Mouse (Mus musculus): ENCODE results near the gene H2-K1. TPM values are rescaled to one million over a fixed set of nuclear protein-coding genes. Genes with fewer than 3 reads are reported as not detected.

The H2-K1 gene
- polyA plus RNA-seq, 1 experiment from 2014 or later = 100 TPM

DNA sequence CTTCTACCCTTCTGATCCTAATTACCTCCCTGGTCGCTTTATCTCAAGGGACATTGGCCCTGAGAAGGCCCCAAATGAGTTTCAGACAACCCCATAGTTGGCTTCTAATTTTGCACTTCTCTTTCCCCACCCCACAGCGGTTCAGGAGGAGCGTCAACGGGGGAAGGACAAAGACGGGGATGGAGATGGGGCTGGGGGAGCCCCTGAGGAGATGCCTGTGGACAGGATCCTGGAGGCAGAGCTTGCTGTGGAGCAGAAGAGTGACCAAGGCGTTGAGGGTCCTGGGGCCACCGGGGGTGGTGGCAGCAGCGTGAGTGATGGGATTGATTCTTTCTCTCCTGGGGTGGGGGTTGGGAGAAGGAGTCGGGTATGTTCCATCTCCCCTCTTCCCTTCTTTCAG is 35.4 kb upstream of the H2-K1 start:
- Histone ChIP-seq H3K4me2 (ENCODE audit: low read depth, low read length) (no peak overlapping the region), H3K9me3 (replicated peaks; ENCODE audit: control insufficient read depth, low read length) (no peaks in the 10 kb centered on the region), H3K36me3 (ENCODE audit: control insufficient read depth, insufficient read depth) (peaks cover 17% of the 10 kb centered on the region), H3K27ac (ENCODE audit: low read length) (no peak overlapping the region), H3K9ac (ENCODE audit: low read length) (no peak overlapping the region), H3K4me1 (ENCODE audit: control insufficient read depth, insufficient read depth, low read length) (peaks cover 35% of the 10 kb centered on the region), H3K27me3 (ENCODE audit: control insufficient read depth, insufficient read depth, low read length) (peaks cover 6% of the 10 kb centered on the region; the same call in 1 of the 2 replicates), H3K4me3 (ENCODE audit: low read length) (no peak overlapping the region)
- 88% methylated on average over 9 of the region's 9 CpGs for WGBS
- ATAC-seq (replicated peaks; ENCODE audit: extremely low read depth, insufficient read depth, low FRiP score) = no peak

GRCm38 (mm10) chr17:34034064-34034463 is 33.9 kb upstream of the H2-K1 start:
- peaks cover 36% of the 10 kb centered on the region for H3K4me1 ChIP-seq (ENCODE audit: control insufficient read depth, insufficient read depth, low read length)

DNA sequence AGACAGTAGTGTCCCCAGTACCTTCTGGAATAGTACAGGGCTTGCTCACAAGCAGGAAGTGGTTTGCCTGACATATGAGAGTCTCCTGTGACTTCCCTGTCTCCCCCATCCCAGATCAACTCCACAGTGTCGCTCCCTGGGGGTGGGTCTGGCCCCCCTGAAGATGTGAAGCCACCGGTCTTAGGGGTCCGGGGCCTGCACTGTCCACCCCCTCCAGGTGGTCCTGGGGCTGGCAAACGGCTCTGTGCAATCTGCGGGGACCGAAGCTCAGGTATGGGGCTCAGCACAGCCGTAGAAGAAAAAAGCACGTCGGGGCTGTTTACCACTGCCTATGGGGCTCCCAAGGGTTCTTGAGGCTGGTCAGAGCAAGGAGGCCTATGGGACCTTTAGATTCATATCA is 33.3 kb upstream of the H2-K1 start:
- H3K27me3 ChIP-seq (ENCODE audit: control insufficient read depth, insufficient read depth, low read length) = 0 out of 2 replicates have a peak, but pooled peaks cover 2% of the 10 kb centered on the region
- peaks cover 34% of the 10 kb centered on the region for H3K4me1 ChIP-seq (ENCODE audit: control insufficient read depth, insufficient read depth, low read length)
- 89% methylated on average over 9 of the region's 9 CpGs for WGBS
- H3K4me3 ChIP-seq (ENCODE audit: low read length) = no peak overlapping the region
- H3K9ac ChIP-seq (ENCODE audit: low read length) = peak overlapping the region; percentile 92; the same call in 1 of the 2 replicates
- H3K36me3 ChIP-seq (ENCODE audit: control insufficient read depth, insufficient read depth) = peaks cover 34% of the 10 kb centered on the region
- H3K27ac ChIP-seq (ENCODE audit: low read length) = no peak overlapping the region; the same call in 1 of the 2 replicates
- ATAC-seq (replicated peaks; ENCODE audit: extremely low read depth, insufficient read depth, low FRiP score) = no peak
- H3K4me2 ChIP-seq (ENCODE audit: low read depth, low read length) = peak overlapping the region; percentile 74
- no peaks in the 10 kb centered on the region for H3K9me3 ChIP-seq (replicated peaks; ENCODE audit: control insufficient read depth, low read length)

More at GRCm38 (mm10) chr17:34034064-34034463, 33.9 kb upstream of the H2-K1 start:
- WGBS = 49% methylated on average over 10 of the region's 10 CpGs
- H3K4me2 ChIP-seq (ENCODE audit: low read depth, low read length) = no peak overlapping the region
- H3K4me3 ChIP-seq (ENCODE audit: low read length) = no peak overlapping the region
- no peak for ATAC-seq (replicated peaks; ENCODE audit: extremely low read depth, insufficient read depth, low FRiP score)
- H3K27ac ChIP-seq (ENCODE audit: low read length) = no peak overlapping the region
- H3K9me3 ChIP-seq (replicated peaks; ENCODE audit: control insufficient read depth, low read length) = no peaks in the 10 kb centered on the region
- H3K36me3 ChIP-seq (ENCODE audit: control insufficient read depth, insufficient read depth) = peaks cover 28% of the 10 kb centered on the region
- no peak overlapping the region for H3K9ac ChIP-seq (ENCODE audit: low read length)
- 0 out of 2 replicates have a peak, but pooled peaks cover 5% of the 10 kb centered on the region for H3K27me3 ChIP-seq (ENCODE audit: control insufficient read depth, insufficient read depth, low read length)

DNA sequence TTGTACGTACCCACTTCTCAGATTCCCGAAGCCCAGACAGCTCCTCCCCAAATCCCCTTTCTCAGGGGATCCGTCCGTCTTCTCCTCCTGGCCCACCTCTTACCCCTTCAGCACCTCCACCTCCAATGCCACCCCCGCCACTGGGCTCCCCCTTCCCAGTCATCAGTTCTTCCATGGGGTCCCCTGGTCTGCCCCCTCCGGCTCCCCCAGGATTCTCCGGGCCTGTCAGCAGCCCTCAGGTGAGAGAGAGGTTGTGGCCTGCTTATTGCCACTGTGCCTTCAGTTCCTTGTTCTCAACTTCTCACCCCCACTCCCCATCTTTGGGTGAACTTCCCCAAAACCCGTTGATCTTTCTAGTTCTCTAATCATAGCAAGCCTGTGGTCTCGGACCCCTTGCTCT is 32.7 kb upstream of the H2-K1 start:
- Histone ChIP-seq H3K4me2 (ENCODE audit: low read depth, low read length) (peak overlapping the region; percentile 74), H3K36me3 (ENCODE audit: control insufficient read depth, insufficient read depth) (peaks cover 34% of the 10 kb centered on the region), H3K27ac (ENCODE audit: low read length) (no peak overlapping the region), H3K9ac (ENCODE audit: low read length) (peak overlapping the region; percentile 92), H3K4me3 (ENCODE audit: low read length) (peak overlapping the region; percentile 95), H3K9me3 (replicated peaks; ENCODE audit: control insufficient read depth, low read length) (no peaks in the 10 kb centered on the region), H3K4me1 (ENCODE audit: control insufficient read depth, insufficient read depth, low read length) (peaks cover 37% of the 10 kb centered on the region), H3K27me3 (ENCODE audit: control insufficient read depth, insufficient read depth, low read length) (no peaks in the 10 kb centered on the region)
- no peak for ATAC-seq (replicated peaks; ENCODE audit: extremely low read depth, insufficient read depth, low FRiP score)
- 59% methylated on average over 9 of the region's 9 CpGs for WGBS

- H3K9ac ChIP-seq (ENCODE audit: low read length) = peak overlapping the region; percentile 92
- peak overlapping the region; percentile 95 for H3K4me3 ChIP-seq (ENCODE audit: low read length)
- peak overlapping the region; percentile 96 for H3K27ac ChIP-seq (ENCODE audit: low read length)
- H3K9me3 ChIP-seq (replicated peaks; ENCODE audit: control insufficient read depth, low read length) = no peaks in the 10 kb centered on the region
- ATAC-seq (replicated peaks; ENCODE audit: extremely low read depth, insufficient read depth, low FRiP score) = peak; percentile 19; the same call in 1 of the 2 replicates
- H3K4me2 ChIP-seq (ENCODE audit: low read depth, low read length) = peak overlapping the region; percentile 74
- WGBS = under 1% methylated on average over 45 of the region's 48 CpGs
- H3K36me3 ChIP-seq (ENCODE audit: control insufficient read depth, insufficient read depth) = peaks cover 30% of the 10 kb centered on the region
- H3K27me3 ChIP-seq (ENCODE audit: control insufficient read depth, insufficient read depth, low read length) = no peaks in the 10 kb centered on the region
- H3K4me1 ChIP-seq (ENCODE audit: control insufficient read depth, insufficient read depth, low read length) = peaks cover 39% of the 10 kb centered on the region
These were observed 32.1 kb upstream of the H2-K1 start for GRCm38 (mm10) chr17:34032174-34032632.

DNA sequence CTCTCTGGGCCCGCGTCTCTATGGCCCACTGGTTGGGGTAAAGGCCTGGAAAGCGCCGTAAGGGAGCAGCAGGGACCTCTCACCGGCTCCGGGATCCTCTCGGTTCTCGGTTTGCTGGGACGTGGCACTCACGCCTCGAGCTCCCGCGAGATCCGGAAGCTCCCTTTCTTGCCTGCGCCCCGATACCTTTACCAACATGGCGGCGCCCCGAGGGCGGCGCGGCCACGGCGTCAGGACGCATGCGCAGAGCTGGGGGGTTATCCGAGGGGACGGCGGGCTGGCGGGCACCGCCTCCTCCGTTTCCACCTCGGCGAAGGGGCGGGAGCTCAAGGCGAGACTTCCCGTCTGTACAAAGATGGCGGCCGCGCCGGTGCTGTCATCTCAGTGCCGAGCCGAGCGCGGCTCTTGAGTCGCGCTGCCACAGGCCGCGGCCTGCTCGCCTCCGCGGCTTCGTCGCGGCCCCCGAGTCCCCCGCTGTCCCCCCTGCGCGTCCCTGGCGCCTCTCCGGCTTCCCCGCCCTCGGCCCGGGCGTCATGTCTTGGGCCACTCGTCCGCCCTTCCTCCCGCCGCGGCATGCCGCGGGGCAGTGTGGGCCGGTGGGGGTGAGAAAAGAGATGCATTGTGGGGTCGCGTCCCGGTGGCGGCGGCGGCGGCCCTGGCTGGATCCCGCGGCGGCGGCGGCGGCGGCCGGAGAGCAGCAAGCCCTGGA is 31.5 kb upstream of the H2-K1 start, which contains the start of the genes Slc39a7 and Rxrb:
Slc39a7 (minus strand) TSS at position 218 of the 709 bp plus-strand sequence.
Rxrb (plus strand) TSS at position 348 of the 709 bp plus-strand sequence.
- Histone ChIP-seq H3K9me3 (replicated peaks; ENCODE audit: control insufficient read depth, low read length) (no peaks in the 10 kb centered on the region), H3K27ac (ENCODE audit: low read length) (peak within 1 kb of the TSS; percentile 96), H3K4me1 (ENCODE audit: control insufficient read depth, insufficient read depth, low read length) (peaks cover 45% of the 10 kb centered on the region), H3K27me3 (ENCODE audit: control insufficient read depth, insufficient read depth, low read length) (no peaks in the 10 kb centered on the region), H3K36me3 (ENCODE audit: control insufficient read depth, insufficient read depth) (peaks cover 27% of the 10 kb centered on the region), H3K4me2 (ENCODE audit: low read depth, low read length) (peak within 1 kb of the TSS; percentile 97), H3K4me3 (ENCODE audit: low read length) (peak within 1 kb of the TSS; percentile 95), H3K9ac (ENCODE audit: low read length) (peak within 1 kb of the TSS; percentile 95)
- under 1% methylated on average over 85 of the region's 88 CpGs for WGBS
- ATAC-seq (replicated peaks; ENCODE audit: extremely low read depth, insufficient read depth, low FRiP score) = peak; percentile 82

- Histone ChIP-seq H3K27me3 (ENCODE audit: control insufficient read depth, insufficient read depth, low read length) (no peaks in the 10 kb centered on the region), H3K36me3 (ENCODE audit: control insufficient read depth, insufficient read depth) (peaks cover 20% of the 10 kb centered on the region), H3K4me1 (ENCODE audit: control insufficient read depth, insufficient read depth, low read length) (peaks cover 48% of the 10 kb centered on the region), H3K9ac (ENCODE audit: low read length) (peak overlapping the region; percentile 95), H3K27ac (ENCODE audit: low read length) (peak overlapping the region; percentile 89), H3K9me3 (replicated peaks; ENCODE audit: control insufficient read depth, low read length) (no peaks in the 10 kb centered on the region), H3K4me3 (ENCODE audit: low read length) (peak overlapping the region; percentile 95), H3K4me2 (ENCODE audit: low read depth, low read length) (peak overlapping the region; percentile 97)
- ATAC-seq (replicated peaks; ENCODE audit: extremely low read depth, insufficient read depth, low FRiP score) = 0 out of 2 replicates have a peak, but pooled peaks have one; percentile 0
- WGBS = 4% methylated on average over 20 of the region's 20 CpGs
These were observed 30.7 kb upstream of the H2-K1 start for GRCm38 (mm10) chr17:34030861-34031326.

- no peak for ATAC-seq (replicated peaks; ENCODE audit: extremely low read depth, insufficient read depth, low FRiP score)
- 0 out of 2 replicates have a peak overlapping the region, but pooled peaks have one; percentile 7 for H3K27ac ChIP-seq (ENCODE audit: low read length)
- WGBS = 68% methylated on average over 21 of the region's 21 CpGs
- H3K36me3 ChIP-seq (ENCODE audit: control insufficient read depth, insufficient read depth) = peaks cover 19% of the 10 kb centered on the region
- H3K27me3 ChIP-seq (ENCODE audit: control insufficient read depth, insufficient read depth, low read length) = no peaks in the 10 kb centered on the region
- H3K9ac ChIP-seq (ENCODE audit: low read length) = peak overlapping the region; percentile 95
- peak overlapping the region; percentile 97 for H3K4me2 ChIP-seq (ENCODE audit: low read depth, low read length)
- H3K4me1 ChIP-seq (ENCODE audit: control insufficient read depth, insufficient read depth, low read length) = peaks cover 57% of the 10 kb centered on the region
- no peaks in the 10 kb centered on the region for H3K9me3 ChIP-seq (replicated peaks; ENCODE audit: control insufficient read depth, low read length)
- peak overlapping the region; percentile 95 for H3K4me3 ChIP-seq (ENCODE audit: low read length)
These were observed 29.9 kb upstream of the H2-K1 start for GRCm38 (mm10) chr17:34029890-34030595.
